Mouse (Mus musculus): Measurements from ENCODE around the gene Spop. TPM values are rescaled to one million over a fixed set of nuclear protein-coding genes. Genes with fewer than 3 reads are reported as not detected.

Gene Spop
- polyA plus RNA-seq, 1 experiment = 65.9 TPM

- 68% methylated on average over 5 of the region's 5 CpGs for WGBS
- no peak overlapping the region for H3K27ac ChIP-seq (ENCODE audit: insufficient read depth, low read depth, low read length)
- peaks cover 5% of the 10 kb centered on the region; the same call in 1 of the 2 replicates for H3K36me3 ChIP-seq (ENCODE audit: control insufficient read depth, insufficient read depth, low read length)
- TF ChIP-seq CTCF (IDR thresholded peaks at IDR 0.05; ENCODE audit: extremely low read depth, insufficient read length, insufficient replicate concordance, low read depth, low read length) (no peak), POLR2A (IDR thresholded peaks at IDR 0.05; ENCODE audit: low read depth, low read length) (no peak)
- H3K27me3 ChIP-seq (ENCODE audit: control insufficient read depth, insufficient read depth, low read length) = no peaks in the 10 kb centered on the region
- H3K4me3 ChIP-seq (ENCODE audit: low read depth, low read length) = no peak overlapping the region
- H3K4me1 ChIP-seq (ENCODE audit: control insufficient read depth, insufficient read depth, insufficient read length, low read length) = peaks cover 2% of the 10 kb centered on the region
These were observed 3.5 kb downstream of the Spop start for GRCm38 (mm10) chr11:95417341-95417740.

GRCm38 (mm10) chr11:95420880-95421435 is 7.1 kb downstream of the Spop start:
- TF ChIP-seq CTCF (IDR thresholded peaks at IDR 0.05; ENCODE audit: extremely low read depth, insufficient read length, insufficient replicate concordance, low read depth, low read length) = no peak
- no peak for TF ChIP-seq POLR2A (IDR thresholded peaks at IDR 0.05; ENCODE audit: low read depth, low read length)
- H3K4me1 ChIP-seq (ENCODE audit: control insufficient read depth, insufficient read depth, insufficient read length, low read length) = peaks cover 2% of the 10 kb centered on the region
- 57% methylated on average over 2 of the region's 2 CpGs for WGBS

GRCm38 (mm10) chr11:95423505-95423904 is 9.6 kb downstream of the Spop start:
- Histone ChIP-seq H3K27ac (ENCODE audit: insufficient read depth, low read depth, low read length) (no peak overlapping the region), H3K27me3 (ENCODE audit: control insufficient read depth, insufficient read depth, low read length) (no peaks in the 10 kb centered on the region), H3K36me3 (ENCODE audit: control insufficient read depth, insufficient read depth, low read length) (peaks cover 3% of the 10 kb centered on the region; the same call in 1 of the 2 replicates), H3K4me3 (ENCODE audit: low read depth, low read length) (no peak overlapping the region), H3K4me1 (ENCODE audit: control insufficient read depth, insufficient read depth, insufficient read length, low read length) (peaks cover 2% of the 10 kb centered on the region; the same call in 1 of the 2 replicates)
- TF ChIP-seq CTCF (IDR thresholded peaks at IDR 0.05; ENCODE audit: extremely low read depth, insufficient read length, insufficient replicate concordance, low read depth, low read length) = no peak
- no peak for TF ChIP-seq POLR2A (IDR thresholded peaks at IDR 0.05; ENCODE audit: low read depth, low read length)
- WGBS = 87% methylated on average over 3 of the region's 3 CpGs

More at GRCm38 (mm10) chr11:95420880-95421435, 7.1 kb downstream of the Spop start:
- Histone ChIP-seq H3K27ac (ENCODE audit: insufficient read depth, low read depth, low read length) (no peak overlapping the region), H3K27me3 (ENCODE audit: control insufficient read depth, insufficient read depth, low read length) (no peaks in the 10 kb centered on the region), H3K36me3 (ENCODE audit: control insufficient read depth, insufficient read depth, low read length) (peaks cover 6% of the 10 kb centered on the region), H3K4me3 (ENCODE audit: low read depth, low read length) (no peak overlapping the region)

GRCm38 (mm10) chr11:95431344-95431743 is 17.5 kb downstream of the Spop start:
- peaks cover 2% of the 10 kb centered on the region; the same call in 1 of the 2 replicates for H3K36me3 ChIP-seq (ENCODE audit: control insufficient read depth, insufficient read depth, low read length)

GRCm38 (mm10) chr11:95432194-95432593 is 18.3 kb downstream of the Spop start:
- Histone ChIP-seq H3K4me1 (ENCODE audit: control insufficient read depth, insufficient read depth, insufficient read length, low read length) (peaks cover 3% of the 10 kb centered on the region; the same call in 1 of the 2 replicates), H3K27ac (ENCODE audit: insufficient read depth, low read depth, low read length) (no peak overlapping the region), H3K4me3 (ENCODE audit: low read depth, low read length) (no peak overlapping the region), H3K36me3 (ENCODE audit: control insufficient read depth, insufficient read depth, low read length) (peaks cover 2% of the 10 kb centered on the region; the same call in 1 of the 2 replicates), H3K27me3 (ENCODE audit: control insufficient read depth, insufficient read depth, low read length) (no peaks in the 10 kb centered on the region)
- WGBS = 74% methylated on average over 2 of the region's 2 CpGs
- TF ChIP-seq POLR2A (IDR thresholded peaks at IDR 0.05; ENCODE audit: low read depth, low read length) (no peak), CTCF (IDR thresholded peaks at IDR 0.05; ENCODE audit: extremely low read depth, insufficient read length, insufficient replicate concordance, low read depth, low read length) (peak; percentile 69; the same call in 1 of the 2 replicates)

More at GRCm38 (mm10) chr11:95431344-95431743, 17.5 kb downstream of the Spop start:
- no peak overlapping the region for H3K4me3 ChIP-seq (ENCODE audit: low read depth, low read length)
- H3K27me3 ChIP-seq (ENCODE audit: control insufficient read depth, insufficient read depth, low read length) = no peaks in the 10 kb centered on the region
- TF ChIP-seq POLR2A (IDR thresholded peaks at IDR 0.05; ENCODE audit: low read depth, low read length) (no peak), CTCF (IDR thresholded peaks at IDR 0.05; ENCODE audit: extremely low read depth, insufficient read length, insufficient replicate concordance, low read depth, low read length) (no peak)
- 34% methylated on average over 2 of the region's 2 CpGs for WGBS
- no peak overlapping the region for H3K27ac ChIP-seq (ENCODE audit: insufficient read depth, low read depth, low read length)
- peaks cover 3% of the 10 kb centered on the region; the same call in 1 of the 2 replicates for H3K4me1 ChIP-seq (ENCODE audit: control insufficient read depth, insufficient read depth, insufficient read length, low read length)

GRCm38 (mm10) chr11:95445371-95445770 is 31.5 kb downstream of the Spop start:
- no peak overlapping the region for H3K4me3 ChIP-seq (ENCODE audit: low read depth, low read length)

GRCm38 (mm10) chr11:95446580-95447305 is 32.9 kb downstream of the Spop start:
- Histone ChIP-seq H3K27me3 (ENCODE audit: control insufficient read depth, insufficient read depth, low read length) (no peaks in the 10 kb centered on the region), H3K36me3 (ENCODE audit: control insufficient read depth, insufficient read depth, low read length) (peaks cover 4% of the 10 kb centered on the region), H3K27ac (ENCODE audit: insufficient read depth, low read depth, low read length) (no peak overlapping the region), H3K4me3 (ENCODE audit: low read depth, low read length) (no peak overlapping the region), H3K4me1 (ENCODE audit: control insufficient read depth, insufficient read depth, insufficient read length, low read length) (no peaks in the 10 kb centered on the region)
- TF ChIP-seq POLR2A (IDR thresholded peaks at IDR 0.05; ENCODE audit: low read depth, low read length) (no peak), CTCF (IDR thresholded peaks at IDR 0.05; ENCODE audit: extremely low read depth, insufficient read length, insufficient replicate concordance, low read depth, low read length) (no peak)
- 97% methylated on average over 6 of the region's 6 CpGs for WGBS

More at GRCm38 (mm10) chr11:95445371-95445770, 31.5 kb downstream of the Spop start:
- TF ChIP-seq CTCF (IDR thresholded peaks at IDR 0.05; ENCODE audit: extremely low read depth, insufficient read length, insufficient replicate concordance, low read depth, low read length) (no peak), POLR2A (IDR thresholded peaks at IDR 0.05; ENCODE audit: low read depth, low read length) (no peak)
- Histone ChIP-seq H3K27me3 (ENCODE audit: control insufficient read depth, insufficient read depth, low read length) (no peaks in the 10 kb centered on the region), H3K4me1 (ENCODE audit: control insufficient read depth, insufficient read depth, insufficient read length, low read length) (no peaks in the 10 kb centered on the region), H3K27ac (ENCODE audit: insufficient read depth, low read depth, low read length) (no peak overlapping the region), H3K36me3 (ENCODE audit: control insufficient read depth, insufficient read depth, low read length) (peaks cover 4% of the 10 kb centered on the region)
- 37% methylated on average over 2 of the region's 2 CpGs for WGBS

Data from small intestine, adult 2 months (tissue).